Mouse (Mus musculus): ENCODE results near the gene Tbk1. TPM values are rescaled to one million over a fixed set of nuclear protein-coding genes. Genes with fewer than 3 reads are reported as not detected.

Gene Tbk1
- total RNA-seq, 1 experiment: 25.7 TPM

GRCm38 (mm10) chr10:121534995-121535394 is 51.6 kb downstream of the Tbk1 start:
- in situ Hi-C loops (cut with MboI; ENCODE audit: low sequenced_read_pairs in 2 of 2, unreplicated experiment in 2 of 2): no loop called here
- TF ChIP-seq ZC3H11A (IDR thresholded peaks at IDR 0.05; ENCODE audit: borderline replicate concordance, low read depth, low read length): no peak
- TF ChIP-seq HCFC1 (IDR thresholded peaks at IDR 0.05; ENCODE audit: borderline replicate concordance, insufficient read depth, low read length): no peak
- TF ChIP-seq CHD2 (IDR thresholded peaks at IDR 0.05; ENCODE audit: low read depth, low read length): no peak
- TF ChIP-seq MAFK (IDR thresholded peaks at IDR 0.05; ENCODE audit: insufficient read depth, low read depth, low read length): no peak
- no peak for TF ChIP-seq ZNF384 (IDR thresholded peaks at IDR 0.05; ENCODE audit: low read depth, low read length)
- Histone ChIP-seq H3K4me3 (ENCODE audit: insufficient read depth in 1 of 2, low read depth in 1 of 2, low read length in 2 of 2, poor library complexity in 1 of 2, severe bottlenecking in 1 of 2) (no peak overlapping the region), H3K9me3 (ENCODE audit: control insufficient read depth, insufficient read depth, low read depth, low read length) (no peaks in the 10 kb centered on the region), H3K36me3 (ENCODE audit: control insufficient read depth, insufficient read depth, low read length, poor library complexity, severe bottlenecking) (no peaks in the 10 kb centered on the region), H3K27ac (ENCODE audit: insufficient read depth, low read depth, low read length, poor library complexity, severe bottlenecking) (no peak overlapping the region), H3K9ac (ENCODE audit: insufficient read depth, low read depth, low read length, poor library complexity, severe bottlenecking) (no peak overlapping the region), H3K4me1 (ENCODE audit: control insufficient read depth in 2 of 2, insufficient read depth in 2 of 2, low read length in 2 of 2, poor library complexity in 1 of 2) (no peaks in the 10 kb centered on the region)
- no peak for DNase-seq (ENCODE audit: low read depth, low spot score)

- H3K27ac ChIP-seq (ENCODE audit: insufficient read depth, low read depth, low read length, poor library complexity, severe bottlenecking): no peak overlapping the region
- TF ChIP-seq MAFK (IDR thresholded peaks at IDR 0.05; ENCODE audit: insufficient read depth, low read depth, low read length) (no peak), HCFC1 (IDR thresholded peaks at IDR 0.05; ENCODE audit: borderline replicate concordance, insufficient read depth, low read length) (no peak), CHD2 (IDR thresholded peaks at IDR 0.05; ENCODE audit: low read depth, low read length) (no peak), ZC3H11A (IDR thresholded peaks at IDR 0.05; ENCODE audit: borderline replicate concordance, low read depth, low read length) (peak; percentile 27; the same call in 1 of the 2 replicates), ZNF384 (IDR thresholded peaks at IDR 0.05; ENCODE audit: low read depth, low read length) (0 out of 2 replicates have a peak, but pooled peaks have one; percentile 11)
- no peaks in the 10 kb centered on the region for H3K4me1 ChIP-seq (ENCODE audit: control insufficient read depth in 2 of 2, insufficient read depth in 2 of 2, low read length in 2 of 2, poor library complexity in 1 of 2)
- no peaks in the 10 kb centered on the region for H3K9me3 ChIP-seq (ENCODE audit: control insufficient read depth, insufficient read depth, low read depth, low read length)
- in situ Hi-C loops (cut with MboI; ENCODE audit: low sequenced_read_pairs in 2 of 2, unreplicated experiment in 2 of 2): no loop called here
- no peaks in the 10 kb centered on the region for H3K36me3 ChIP-seq (ENCODE audit: control insufficient read depth, insufficient read depth, low read length, poor library complexity, severe bottlenecking)
- H3K9ac ChIP-seq (ENCODE audit: insufficient read depth, low read depth, low read length, poor library complexity, severe bottlenecking): peak overlapping the region; percentile 40
- no peak for DNase-seq (ENCODE audit: low read depth, low spot score)
- H3K4me3 ChIP-seq (ENCODE audit: insufficient read depth in 1 of 2, low read depth in 1 of 2, low read length in 2 of 2, poor library complexity in 1 of 2, severe bottlenecking in 1 of 2): peak overlapping the region; percentile 35 to 37
Observed at GRCm38 (mm10) chr10:121533137-121533872, 53.3 kb downstream of the Tbk1 start.

GRCm38 (mm10) chr10:121531541-121531940 is 55.0 kb downstream of the Tbk1 start:
- TF ChIP-seq CHD2 (IDR thresholded peaks at IDR 0.05; ENCODE audit: low read depth, low read length) (no peak), MAFK (IDR thresholded peaks at IDR 0.05; ENCODE audit: insufficient read depth, low read depth, low read length) (no peak), ZC3H11A (IDR thresholded peaks at IDR 0.05; ENCODE audit: borderline replicate concordance, low read depth, low read length) (no peak), ZNF384 (IDR thresholded peaks at IDR 0.05; ENCODE audit: low read depth, low read length) (no peak), HCFC1 (IDR thresholded peaks at IDR 0.05; ENCODE audit: borderline replicate concordance, insufficient read depth, low read length) (no peak)
- Histone ChIP-seq H3K4me3 (ENCODE audit: insufficient read depth in 1 of 2, low read depth in 1 of 2, low read length in 2 of 2, poor library complexity in 1 of 2, severe bottlenecking in 1 of 2) (no peak overlapping the region), H3K27ac (ENCODE audit: insufficient read depth, low read depth, low read length, poor library complexity, severe bottlenecking) (no peak overlapping the region), H3K9me3 (ENCODE audit: control insufficient read depth, insufficient read depth, low read depth, low read length) (no peaks in the 10 kb centered on the region), H3K36me3 (ENCODE audit: control insufficient read depth, insufficient read depth, low read length, poor library complexity, severe bottlenecking) (no peaks in the 10 kb centered on the region), H3K9ac (ENCODE audit: insufficient read depth, low read depth, low read length, poor library complexity, severe bottlenecking) (no peak overlapping the region), H3K4me1 (ENCODE audit: control insufficient read depth in 2 of 2, insufficient read depth in 2 of 2, low read length in 2 of 2, poor library complexity in 1 of 2) (peaks cover 0 to 3% of the 10 kb centered on the region in 2 experiments; a peak in 1 of 4 replicates)
- no peak for DNase-seq (ENCODE audit: low read depth, low spot score)
- in situ Hi-C loops (cut with MboI; ENCODE audit: low sequenced_read_pairs in 2 of 2, unreplicated experiment in 2 of 2): no loop called here

- TF ChIP-seq HCFC1 (IDR thresholded peaks at IDR 0.05; ENCODE audit: borderline replicate concordance, insufficient read depth, low read length) (no peak), ZNF384 (IDR thresholded peaks at IDR 0.05; ENCODE audit: low read depth, low read length) (no peak), MAFK (IDR thresholded peaks at IDR 0.05; ENCODE audit: insufficient read depth, low read depth, low read length) (no peak), CHD2 (IDR thresholded peaks at IDR 0.05; ENCODE audit: low read depth, low read length) (no peak), ZC3H11A (IDR thresholded peaks at IDR 0.05; ENCODE audit: borderline replicate concordance, low read depth, low read length) (no peak)
- Histone ChIP-seq H3K9ac (ENCODE audit: insufficient read depth, low read depth, low read length, poor library complexity, severe bottlenecking) (no peak overlapping the region), H3K36me3 (ENCODE audit: control insufficient read depth, insufficient read depth, low read length, poor library complexity, severe bottlenecking) (no peaks in the 10 kb centered on the region), H3K9me3 (ENCODE audit: control insufficient read depth, insufficient read depth, low read depth, low read length) (no peaks in the 10 kb centered on the region), H3K27ac (ENCODE audit: insufficient read depth, low read depth, low read length, poor library complexity, severe bottlenecking) (no peak overlapping the region), H3K4me1 (ENCODE audit: control insufficient read depth in 2 of 2, insufficient read depth in 2 of 2, low read length in 2 of 2, poor library complexity in 1 of 2) (peaks cover 0 to 3% of the 10 kb centered on the region in 2 experiments; a peak in 1 of 4 replicates), H3K4me3 (ENCODE audit: insufficient read depth in 1 of 2, low read depth in 1 of 2, low read length in 2 of 2, poor library complexity in 1 of 2, severe bottlenecking in 1 of 2) (no peak overlapping the region)
- DNase-seq (ENCODE audit: low read depth, low spot score): no peak
- in situ Hi-C loops (cut with MboI; ENCODE audit: low sequenced_read_pairs in 2 of 2, unreplicated experiment in 2 of 2): no loop called here
Observed at GRCm38 (mm10) chr10:121530365-121531003, 56.1 kb downstream of the Tbk1 start.

All from ES-E14 (cell line).